Mouse (Mus musculus) layer of hippocampus, adult 9-10 months (tissue): ENCODE data around the gene Pbx4.
A peak's percentile ranks its signal among the peaks of the same experiment; 100 is the strongest.

Experiments
- DNase-seq: peaks from one replicate; pipeline ENCODE4 v3.0.0; 2022; ENCODE audit warnings: low spot score

Pbx4 gene

GRCm38 (mm10) chr8:69832298-69832853 is at the start of gene Pbx4:
Gene Pbx4 (plus strand): TSS chr8:69832491.
- peak; percentile 84 for DNase-seq

GRCm38 (mm10) chr8:69789105-69789504 is 43.2 kb upstream of the Pbx4 start:
- no peak for DNase-seq

DNA sequence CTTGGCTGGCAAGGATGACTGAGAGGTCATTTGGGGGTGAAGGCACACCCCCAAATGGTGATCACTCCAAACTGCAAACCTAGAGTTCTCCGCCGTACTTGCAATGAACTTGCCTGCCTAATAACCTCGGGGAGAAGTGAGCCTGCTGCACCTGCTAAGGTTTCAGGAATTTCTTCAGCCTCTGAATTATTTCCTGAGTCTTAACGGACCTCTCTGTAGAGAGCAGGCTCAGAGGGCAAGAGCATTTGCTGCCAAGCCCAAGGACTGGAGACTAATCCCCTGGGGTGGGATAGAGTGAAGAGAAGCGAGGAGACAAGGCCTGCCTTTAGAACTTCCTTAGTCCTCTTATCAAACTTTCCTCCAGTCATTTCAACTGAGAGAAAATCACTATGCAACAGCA is 42.6 kb upstream of the Pbx4 start:
- no peak for DNase-seq

GRCm38 (mm10) chr8:69790364-69790763 is 41.9 kb upstream of the Pbx4 start:
- no peak for DNase-seq

DNA sequence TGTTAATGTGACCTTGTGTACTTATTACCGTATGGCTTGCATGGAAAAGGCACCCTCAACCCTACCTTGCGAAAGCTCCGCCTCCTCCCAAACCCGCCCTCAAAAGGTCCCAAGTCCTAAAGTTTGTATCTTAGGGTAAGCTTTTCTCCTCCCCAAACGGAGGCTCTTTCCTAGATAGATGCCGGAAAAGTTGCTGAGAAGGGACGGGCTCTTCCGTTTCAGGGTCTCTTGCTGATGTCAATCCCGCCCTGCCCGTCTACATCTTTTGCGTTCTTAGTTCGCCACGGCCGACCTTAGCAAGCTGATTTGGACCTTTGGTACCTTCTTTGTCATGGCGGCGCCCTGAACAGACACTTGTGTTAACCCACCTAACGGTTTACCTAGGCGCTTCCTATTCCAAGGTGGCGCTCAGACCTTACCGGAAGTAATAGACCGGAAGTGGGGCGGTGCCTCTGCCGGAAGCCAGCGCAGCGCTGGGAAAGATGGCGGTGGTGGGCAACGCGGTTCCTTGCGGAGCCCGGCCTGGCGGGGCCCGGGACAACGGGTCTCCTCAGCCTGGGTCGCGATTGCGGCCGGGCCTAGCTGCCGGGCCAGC is 41.4 kb upstream of the Pbx4 start, which contains the start of the genes Atp13a1 and Zfp866:
Gene Atp13a1, plus strand, starts transcription at position 391 of the 595 bp plus-strand sequence.
Gene Zfp866, minus strand, starts transcription at position 406 of the 595 bp plus-strand sequence.
- DNase-seq = peak; percentile 65

GRCm38 (mm10) chr8:69791415-69792068 is 40.7 kb upstream of the Pbx4 start:
- DNase-seq = no peak

DNA sequence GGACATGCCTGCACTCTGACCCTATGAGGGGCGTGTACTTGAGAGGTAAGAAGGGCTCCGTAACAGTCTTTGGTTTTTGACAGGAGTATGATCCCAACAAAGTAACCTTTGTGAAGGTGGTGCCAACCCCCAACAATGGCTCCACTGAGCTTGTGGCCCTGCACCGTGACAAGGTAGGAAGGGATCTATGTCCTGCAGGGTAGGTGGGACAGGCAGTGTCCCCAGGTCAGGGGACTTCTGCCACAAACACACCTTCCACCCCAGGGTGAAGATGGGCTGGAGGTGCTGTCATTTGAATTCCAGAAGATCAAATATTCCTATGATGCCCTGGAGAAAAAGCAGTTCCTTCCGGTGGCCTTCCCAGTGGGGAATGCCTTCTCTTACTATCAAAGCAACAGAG is 38.6 kb upstream of the Pbx4 start:
- no peak for DNase-seq

DNA sequence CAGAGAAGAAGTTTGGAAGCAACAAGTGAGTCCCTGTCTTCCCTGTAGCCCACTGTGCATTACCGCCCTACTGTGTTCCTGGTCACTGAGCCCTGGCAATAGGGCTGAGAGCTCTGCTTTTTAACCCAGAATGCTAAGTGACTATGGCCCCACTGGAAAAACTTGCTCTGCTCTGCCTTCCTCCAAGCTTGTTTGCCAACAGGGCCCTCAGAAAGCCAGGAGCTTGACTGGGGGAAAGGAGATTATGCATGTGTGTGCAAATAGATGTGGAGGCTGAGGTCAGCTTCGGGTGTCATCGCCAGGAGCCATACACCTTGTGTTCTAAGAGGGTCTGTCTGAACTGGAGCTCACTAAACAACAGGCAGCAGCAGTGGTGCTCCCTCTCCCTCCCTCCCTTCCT is 38.2 kb upstream of the Pbx4 start:
- no peak for DNase-seq

DNA sequence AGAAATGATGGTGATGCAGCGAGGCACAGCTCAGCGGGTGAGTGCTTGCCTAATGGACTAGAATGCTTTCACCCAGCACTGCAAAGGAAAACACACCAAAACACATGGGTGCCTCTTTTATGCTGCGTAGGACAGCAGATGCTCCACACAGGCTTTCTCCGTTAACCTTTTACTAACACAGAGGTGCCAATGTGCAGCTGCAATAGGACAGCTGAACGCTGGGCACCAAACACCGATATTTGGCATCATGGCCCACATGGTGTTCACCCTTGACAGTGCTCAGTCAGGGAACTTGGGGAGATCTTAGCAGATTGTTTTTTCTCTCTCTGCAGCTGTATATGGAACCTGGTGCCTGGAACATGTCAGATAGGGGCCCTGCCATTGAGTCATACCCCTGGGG is 37.4 kb upstream of the Pbx4 start:
- DNase-seq = no peak

GRCm38 (mm10) chr8:69796721-69797345 is 35.5 kb upstream of the Pbx4 start:
- DNase-seq = no peak

GRCm38 (mm10) chr8:69797661-69798060 is 34.6 kb upstream of the Pbx4 start:
- no peak for DNase-seq

DNA sequence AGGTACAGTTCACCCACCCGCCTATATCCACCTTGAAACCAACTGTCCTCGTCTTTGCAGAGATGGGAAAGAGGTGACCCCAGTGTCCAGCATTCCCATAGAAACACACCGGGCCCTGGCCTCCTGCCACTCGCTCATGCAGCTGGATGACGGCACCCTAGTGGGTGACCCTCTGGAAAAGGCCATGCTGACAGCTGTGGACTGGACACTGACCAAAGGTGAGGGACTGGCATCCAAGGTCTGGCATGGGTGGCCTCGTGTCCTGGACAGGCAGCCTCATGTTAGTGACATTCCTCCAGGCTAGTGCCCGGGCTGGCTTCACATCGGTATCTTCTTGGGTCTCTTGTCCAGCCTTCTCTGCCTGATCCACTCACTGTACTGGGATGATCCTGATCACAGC is 33.0 kb upstream of the Pbx4 start:
- no peak for DNase-seq

DNA sequence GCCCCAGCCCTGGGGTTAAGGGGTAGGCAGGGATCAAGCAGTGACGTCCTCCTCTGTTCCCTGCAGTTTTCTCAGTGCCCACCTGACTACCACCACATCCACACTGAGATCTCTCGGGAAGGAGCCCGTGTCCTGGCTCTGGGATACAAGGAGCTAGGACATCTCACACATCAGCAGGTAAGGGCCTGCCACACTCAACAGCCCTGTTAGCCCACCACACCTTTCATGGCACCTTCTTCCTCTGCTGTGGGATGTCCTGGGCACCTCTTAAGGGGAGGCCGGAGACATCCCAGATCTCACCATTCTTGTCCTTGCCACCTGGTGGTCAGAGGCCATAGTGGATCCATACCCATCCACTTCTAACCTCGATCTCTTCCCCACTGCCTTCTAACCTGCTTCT is 32.3 kb upstream of the Pbx4 start:
- DNase-seq = no peak

GRCm38 (mm10) chr8:69801796-69802195 is 30.5 kb upstream of the Pbx4 start:
- DNase-seq = no peak

DNA sequence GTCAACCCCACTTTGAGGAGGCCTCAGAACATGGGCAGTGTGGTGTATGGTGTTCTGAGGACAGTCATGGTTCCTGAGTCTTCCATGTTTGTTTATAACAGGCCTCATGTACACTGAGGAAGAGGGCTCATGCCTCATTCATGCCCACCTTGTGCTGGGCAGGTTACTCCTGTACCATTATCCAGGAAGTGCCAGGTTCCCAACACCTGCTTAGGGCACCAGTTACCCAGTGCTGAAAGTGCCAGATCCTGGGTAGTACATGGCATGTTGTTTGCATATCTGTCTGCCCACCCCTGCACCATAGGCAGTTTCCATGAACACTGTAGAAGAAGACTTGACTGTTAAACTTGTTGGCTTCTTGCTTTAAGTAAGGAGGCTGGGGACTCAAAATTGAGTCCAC is 30.1 kb upstream of the Pbx4 start:
- no peak for DNase-seq

GRCm38 (mm10) chr8:69803366-69803765 is 28.9 kb upstream of the Pbx4 start:
- DNase-seq = no peak

- no peak for DNase-seq
These were observed 27.8 kb upstream of the Pbx4 start for GRCm38 (mm10) chr8:69804537-69804936.

GRCm38 (mm10) chr8:69805086-69805485 is 27.2 kb upstream of the Pbx4 start:
- no peak for DNase-seq

- no peak for DNase-seq
These were observed 26.8 kb upstream of the Pbx4 start for GRCm38 (mm10) chr8:69805491-69805890.

- no peak for DNase-seq
These were observed 25.1 kb upstream of the Pbx4 start for GRCm38 (mm10) chr8:69807236-69807635.

GRCm38 (mm10) chr8:69808094-69808863 is 24.0 kb upstream of the Pbx4 start, which contains the start of gene Gmip:
Gene Gmip (plus strand): TSS chr8:69808679.
- no peak for DNase-seq

GRCm38 (mm10) chr8:69808864-69809403 is 23.4 kb upstream of the Pbx4 start:
- no peak for DNase-seq
